Mouse (Mus musculus): Measurements from ENCODE around the gene Adam22. TPM values are rescaled to one million over a fixed set of nuclear protein-coding genes. Genes with fewer than 3 reads are reported as not detected.
"Not testable (repeated sequence)": the region's sequence is repeated elsewhere in the genome, so short reads cannot be mapped to it uniquely, and the experiment has no call there.

The Adam22 gene
- polyA plus RNA-seq, 1 experiment from 2014 or later: 8.8 TPM

DNA sequence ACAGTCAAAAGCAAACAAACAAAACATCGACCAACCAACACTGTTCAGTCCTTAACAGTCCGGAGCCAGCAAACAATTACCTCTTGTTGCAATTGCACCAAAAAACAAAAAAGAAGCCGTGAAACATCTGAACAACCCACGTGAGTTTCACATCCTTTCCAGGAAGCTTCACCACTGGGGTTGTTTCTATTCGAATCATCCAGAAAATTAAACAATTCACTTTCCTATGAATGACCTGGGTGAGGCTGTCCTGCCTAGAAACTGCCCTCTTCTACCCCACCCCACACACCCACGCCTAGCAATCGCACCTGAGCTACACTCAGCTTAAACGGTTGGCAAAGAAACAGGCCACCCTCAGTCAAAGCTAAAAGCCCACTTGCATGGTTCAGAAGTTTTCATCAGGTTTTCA is 312.2 kb downstream of the Adam22 start:
- Histone ChIP-seq H3K4me1 (replicated peaks) (peaks cover 23% of the 10 kb centered on the region), H3K36me3 (peaks cover 21% of the 10 kb centered on the region), H3K27me3 (replicated peaks) (no peaks in the 10 kb centered on the region), H3K27ac (ENCODE audit: poor library complexity, severe bottlenecking) (peak overlapping the region; percentile 93), H3K4me2 (peak overlapping the region; percentile 71), H3K9me3 (replicated peaks) (no peaks in the 10 kb centered on the region), H3K4me3 (peak overlapping the region; percentile 85), H3K9ac (peak overlapping the region; percentile 88)
- 38% methylated on average over 8 of the region's 8 CpGs for WGBS
- ATAC-seq (ENCODE audit: insufficient number of reproducible peaks, low FRiP score): peak; percentile 30; the same call in 1 of the 2 replicates

DNA sequence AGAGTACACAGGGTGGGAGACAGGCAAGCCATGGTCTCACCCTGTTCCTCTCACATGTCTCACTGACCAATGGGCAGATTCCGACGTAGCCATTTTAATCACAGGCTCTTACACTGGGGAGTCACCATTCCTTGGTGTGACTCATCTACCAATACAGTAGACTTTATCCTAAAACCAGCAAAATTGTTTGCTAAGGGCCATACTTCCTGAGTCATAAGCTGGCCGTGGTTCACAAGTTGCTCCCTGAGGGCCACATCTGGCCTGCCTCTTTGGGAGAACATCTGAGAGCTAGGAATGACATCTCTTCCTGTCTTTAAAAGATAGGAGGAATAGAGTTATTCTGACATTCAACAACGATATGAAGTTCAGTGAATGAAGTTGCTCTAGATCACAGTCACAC is 314.1 kb downstream of the Adam22 start:
- Histone ChIP-seq H3K36me3 (peaks cover 6% of the 10 kb centered on the region), H3K27me3 (replicated peaks) (no peaks in the 10 kb centered on the region), H3K4me2 (no peak overlapping the region), H3K9ac (no peak overlapping the region), H3K4me1 (replicated peaks) (peaks cover 23% of the 10 kb centered on the region), H3K4me3 (no peak overlapping the region), H3K9me3 (replicated peaks) (no peaks in the 10 kb centered on the region), H3K27ac (ENCODE audit: poor library complexity, severe bottlenecking) (no peak overlapping the region)
- 77% methylated on average over 4 of the region's 4 CpGs for WGBS
- ATAC-seq (ENCODE audit: insufficient number of reproducible peaks, low FRiP score): no peak

DNA sequence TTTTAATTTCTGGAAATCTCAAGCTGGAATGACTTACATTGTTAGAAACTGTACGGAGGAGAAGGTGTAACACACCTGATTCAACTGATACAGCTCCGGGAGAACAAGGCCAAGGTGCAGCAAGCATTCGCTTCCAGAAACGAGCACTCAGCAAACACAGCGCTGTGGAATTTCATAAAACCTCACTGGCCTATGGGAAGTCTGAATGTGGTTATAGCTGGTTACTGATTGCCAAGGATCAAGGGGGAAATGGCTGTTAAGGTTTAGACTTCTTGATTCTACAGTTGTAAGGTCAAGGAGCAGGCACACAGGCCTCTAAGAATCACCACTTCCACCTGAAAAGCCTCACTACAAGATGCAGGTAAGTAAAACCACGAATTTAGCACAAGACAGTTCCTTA is 322.1 kb downstream of the Adam22 start, which contains the start of gene Sri:
Sri (plus strand) TSS at position 224 of the 400 bp plus-strand sequence.
- Histone ChIP-seq H3K27me3 (replicated peaks) (no peaks in the 10 kb centered on the region), H3K9ac (no peak within 1 kb of the TSS), H3K36me3 (no peaks in the 10 kb centered on the region), H3K27ac (ENCODE audit: poor library complexity, severe bottlenecking) (no peak within 1 kb of the TSS), H3K4me3 (no peak within 1 kb of the TSS), H3K4me2 (no peak within 1 kb of the TSS), H3K9me3 (replicated peaks) (no peaks in the 10 kb centered on the region), H3K4me1 (replicated peaks) (peaks cover 3% of the 10 kb centered on the region; the same call in 1 of the 2 replicates)
- 78% methylated on average over 6 of the region's 6 CpGs for WGBS
- no peak for ATAC-seq (ENCODE audit: insufficient number of reproducible peaks, low FRiP score)

GRCm38 (mm10) chr5:8034596-8034995 is 333.4 kb downstream of the Adam22 start:
- not testable (repeated sequence) for H3K27me3 ChIP-seq (replicated peaks); H3K4me2 ChIP-seq; H3K27ac ChIP-seq (ENCODE audit: poor library complexity, severe bottlenecking); H3K9ac ChIP-seq; ATAC-seq (ENCODE audit: insufficient number of reproducible peaks, low FRiP score); H3K4me3 ChIP-seq; H3K36me3 ChIP-seq; H3K9me3 ChIP-seq (replicated peaks); H3K4me1 ChIP-seq (replicated peaks)
- 84% methylated on average over 6 of the region's 6 CpGs for WGBS

Small RNA genes within 50 kb of the gene (microRNA-seq; reads per million reads assigned to microRNA genes)
- not detected for gene Gm24196

Other genes with a start within 250 kb of the Adam22 start
- gene Dbf4, start 54.6 kb upstream of the Adam22 start, polyA plus RNA-seq (2016; fragmentation: Nextera tagmentation; extraction: Ambion mirVana): 36.7 and 39.2 TPM in 2 replicates
- 16.0 and 19.1 TPM in 2 replicates for gene Slc25a40, start 54.7 kb upstream of the Adam22 start, polyA plus RNA-seq (2016; fragmentation: Nextera tagmentation; extraction: Ambion mirVana)